Mouse (Mus musculus) forebrain, embryonic 16.5 days (tissue): ENCODE measurements around the gene Vpreb3. TPM values are rescaled to one million over a fixed set of nuclear protein-coding genes. Genes with fewer than 3 reads are reported as not detected.
A peak's percentile ranks its signal among the peaks of the same experiment; 100 is the strongest.

ENCODE experiments used
- ATAC-seq: fragments of 200-750 bp; cut with Nextera tagmentation; 2 replicates; pipeline ENCODE4 v1.8.0; 2017; ENCODE audit warnings: mild to moderate bottlenecking, moderate library complexity
- H3K27ac ChIP-seq: fragments of 300-500 bp; sonication (generic); 2 replicates; pipeline ENCODE4 v1.5.1; 2014; ENCODE audit warnings: low read length, control low read depth
- H3K27me3 ChIP-seq: fragments of 300-500 bp; sonication (generic); replicated peaks from 2 replicates; pipeline ENCODE4 v1.6.1; 2014; ENCODE audit warnings: low read length; ENCODE audit not compliant: control insufficient read depth, insufficient read depth
- H3K36me3 ChIP-seq: fragments of 300-500 bp; sonication (generic); 2 replicates; pipeline ENCODE4 v1.6.1; 2014; ENCODE audit not compliant: control insufficient read depth, insufficient read depth
- H3K4me1 ChIP-seq: fragments of 300-500 bp; sonication (generic); replicated peaks from 2 replicates; pipeline ENCODE4 v1.6.1; 2014; ENCODE audit warnings: low read length; ENCODE audit not compliant: control insufficient read depth, insufficient read depth
- H3K4me2 ChIP-seq: fragments of 300-500 bp; sonication (generic); 2 replicates; pipeline ENCODE4 v1.6.1; 2014; ENCODE audit warnings: mild to moderate bottlenecking, low read length, control low read depth
- H3K4me3 ChIP-seq: fragments of 300-500 bp; sonication (generic); replicated peaks from 2 replicates; pipeline ENCODE4 v1.5.1; 2014; ENCODE audit warnings: mild to moderate bottlenecking, low read length, control low read depth
- H3K9ac ChIP-seq: fragments of 300-500 bp; sonication (generic); replicated peaks from 2 replicates; pipeline ENCODE4 v1.6.1; 2014; ENCODE audit warnings: low read depth, low read length, control low read depth
- H3K9me3 ChIP-seq: fragments of 300-500 bp; sonication (generic); 2 replicates; pipeline ENCODE4 v1.6.1; 2016; ENCODE audit warnings: low read length; ENCODE audit not compliant: control insufficient read depth
- WGBS: fragments of 180-500 bp; shearing (Covaris S2); extraction: QIAGEN DNeasy Blood & Tissue Kit; methylation state at CpG from one replicate; pipeline ENCODE4 v1.1.7; 2014; 5-methylcytosine and 5-hydroxymethylcytosine counted together
- polyA plus RNA-seq: library from polyadenylated mRNA; unstranded; fragments of >200 nt; fragmentation: Nextera tagmentation; extraction: Ambion mirVana; gene quantifications from 2 replicates; pipeline ENCODE4 v1.2.1, GENCODE M21; 2015

Gene Vpreb3
- polyA plus RNA-seq, 1 experiment from 2014 or later: 0.48 TPM

DNA sequence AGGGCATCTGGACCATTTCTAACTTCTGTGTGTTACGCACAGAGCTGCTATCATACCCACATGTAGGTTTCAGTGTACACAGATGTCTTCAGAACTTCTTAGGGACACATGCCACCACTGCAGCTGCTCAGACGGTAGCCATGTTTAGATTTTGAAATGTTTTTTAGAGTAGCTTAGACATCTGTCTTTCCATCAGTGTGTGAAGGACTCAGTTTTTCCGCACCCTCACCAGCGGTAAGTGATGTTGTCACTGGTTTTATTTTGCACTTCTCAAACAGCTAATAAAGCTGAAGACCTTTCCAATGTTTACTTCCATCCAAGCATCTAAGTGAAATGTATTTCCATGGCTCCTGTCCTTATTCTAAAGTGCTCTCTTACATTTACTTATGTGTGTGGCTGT lies 36.0 kb upstream of the Vpreb3 start:
- H3K4me2 ChIP-seq: no peak overlapping the region
- 96% methylated on average over 4 of the region's 4 CpGs for WGBS
- H3K27me3 ChIP-seq: no peaks in the 10 kb centered on the region
- no peak overlapping the region for H3K4me3 ChIP-seq
- ATAC-seq: no peak
- H3K27ac ChIP-seq: no peak overlapping the region
- no peak overlapping the region for H3K9ac ChIP-seq
- no peaks in the 10 kb centered on the region for H3K4me1 ChIP-seq
- peaks cover 61% of the 10 kb centered on the region for H3K36me3 ChIP-seq
- H3K9me3 ChIP-seq: no peaks in the 10 kb centered on the region

DNA sequence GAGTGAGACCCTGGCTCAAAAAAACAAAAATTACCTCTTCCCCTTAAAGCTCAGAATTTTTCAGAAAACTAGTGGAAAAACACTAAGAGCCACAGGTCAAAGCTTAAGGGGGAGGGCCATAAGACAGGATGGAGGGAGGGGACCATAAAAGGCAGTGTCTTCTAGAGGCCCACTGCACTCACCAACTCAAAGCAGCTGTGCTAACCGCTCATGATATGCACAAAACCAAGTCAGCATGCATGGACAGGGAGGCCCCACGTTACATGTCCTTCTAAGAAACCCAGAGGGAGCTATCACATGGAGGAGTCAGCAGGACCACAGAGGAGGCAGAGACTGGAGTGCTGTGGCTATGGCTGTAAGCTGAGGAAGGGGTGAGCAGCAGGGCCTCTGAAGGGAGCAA lies 32.2 kb upstream of the Vpreb3 start:
- Histone ChIP-seq H3K4me3 (no peak overlapping the region), H3K4me1 (no peaks in the 10 kb centered on the region), H3K9me3 (no peaks in the 10 kb centered on the region), H3K27me3 (no peaks in the 10 kb centered on the region), H3K27ac (no peak overlapping the region), H3K9ac (no peak overlapping the region), H3K4me2 (no peak overlapping the region), H3K36me3 (peaks cover 39% of the 10 kb centered on the region)
- 81% methylated on average over 2 of the region's 2 CpGs for whole genome bisulfite sequencing
- ATAC-seq: no peak

DNA sequence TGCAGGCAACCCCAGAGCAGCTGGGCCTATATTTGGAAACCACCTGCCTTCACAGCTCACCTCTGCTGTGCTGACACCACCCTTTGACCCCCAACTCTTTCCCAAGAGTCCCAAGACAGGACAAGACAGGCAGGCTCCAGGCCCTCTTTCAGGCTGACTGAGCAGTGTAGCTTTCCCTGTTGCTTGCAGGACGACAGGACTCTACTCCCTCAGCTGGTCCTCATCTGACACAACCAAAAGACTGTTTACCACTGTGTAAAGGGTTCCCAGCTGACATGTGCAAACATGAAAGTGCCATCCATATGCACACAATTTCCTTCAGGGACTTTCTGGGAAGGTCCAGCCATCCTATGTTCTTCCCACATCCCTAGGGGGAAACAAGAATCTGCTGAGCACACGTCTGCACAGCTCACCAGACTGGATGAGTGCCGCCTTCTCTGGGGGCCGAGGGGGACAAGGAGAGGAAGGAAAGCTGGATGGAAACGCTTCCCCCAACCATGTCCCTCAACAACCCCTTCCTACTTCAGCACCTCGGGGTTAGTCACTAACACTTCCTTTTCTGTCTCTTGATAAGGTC lies 29.8 kb upstream of the Vpreb3 start:
- H3K4me2 ChIP-seq: no peak overlapping the region
- no peak overlapping the region for H3K27ac ChIP-seq
- H3K27me3 ChIP-seq: no peaks in the 10 kb centered on the region
- ATAC-seq: no peak
- no peaks in the 10 kb centered on the region for H3K9me3 ChIP-seq
- peaks cover 3% of the 10 kb centered on the region; the same call in 1 of the 2 replicates for H3K4me1 ChIP-seq
- no peak overlapping the region for H3K4me3 ChIP-seq
- WGBS: 85% methylated on average over 6 of the region's 6 CpGs
- no peak overlapping the region for H3K9ac ChIP-seq
- H3K36me3 ChIP-seq: peaks cover 26% of the 10 kb centered on the region

DNA sequence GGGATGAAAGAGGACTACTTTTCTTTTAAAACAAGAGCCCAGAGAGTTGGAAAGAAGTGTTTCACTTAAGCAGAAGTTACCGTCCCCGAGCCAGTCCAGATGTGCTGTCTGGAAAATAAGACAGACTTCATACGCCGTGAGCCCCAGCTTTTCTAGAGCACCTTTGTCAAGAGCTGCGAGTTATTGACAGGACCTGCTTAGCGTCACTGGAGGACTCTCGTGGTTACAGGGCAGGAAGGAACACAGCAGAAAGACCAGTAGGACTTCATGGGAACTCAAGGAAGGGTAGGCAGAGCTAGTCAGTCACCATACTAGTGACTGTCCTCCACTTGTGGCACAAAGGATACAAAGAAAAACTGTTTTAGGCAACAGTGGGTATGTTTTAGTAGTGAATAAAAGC lies 27.3 kb upstream of the Vpreb3 start:
- Histone ChIP-seq H3K9me3 (no peaks in the 10 kb centered on the region), H3K27me3 (no peaks in the 10 kb centered on the region), H3K4me1 (peaks cover 24% of the 10 kb centered on the region), H3K27ac (no peak overlapping the region), H3K4me2 (no peak overlapping the region), H3K36me3 (peaks cover 10% of the 10 kb centered on the region), H3K9ac (no peak overlapping the region), H3K4me3 (no peak overlapping the region)
- ATAC-seq: no peak
- 88% methylated on average over 7 of the region's 7 CpGs for WGBS

DNA sequence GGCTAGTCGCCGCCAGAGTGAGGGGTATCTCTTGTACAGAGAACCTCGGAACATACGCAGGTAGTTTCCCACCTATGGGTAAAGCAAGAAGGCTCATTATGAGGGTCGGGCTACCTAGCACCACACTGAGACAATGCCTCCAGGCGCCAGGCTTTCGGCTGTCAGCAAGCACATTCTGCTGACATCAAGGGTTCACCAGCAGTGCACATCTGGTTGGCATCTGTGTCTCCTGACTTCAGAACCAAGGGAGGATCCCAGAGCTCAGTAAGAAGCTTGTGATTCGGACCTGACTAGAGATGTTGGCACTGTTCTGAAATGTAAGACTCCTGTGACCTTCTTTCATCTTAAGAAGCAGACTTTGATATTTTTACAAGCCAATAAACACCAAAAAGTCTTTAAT lies 26.0 kb upstream of the Vpreb3 start:
- no peak for ATAC-seq
- no peaks in the 10 kb centered on the region for H3K27me3 ChIP-seq
- H3K9me3 ChIP-seq: no peaks in the 10 kb centered on the region
- H3K4me2 ChIP-seq: no peak overlapping the region
- H3K27ac ChIP-seq: no peak overlapping the region
- peaks cover 2% of the 10 kb centered on the region for H3K36me3 ChIP-seq
- 85% methylated on average over 8 of the region's 8 CpGs for WGBS
- H3K9ac ChIP-seq: no peak overlapping the region
- peaks cover 25% of the 10 kb centered on the region for H3K4me1 ChIP-seq
- no peak overlapping the region for H3K4me3 ChIP-seq

DNA sequence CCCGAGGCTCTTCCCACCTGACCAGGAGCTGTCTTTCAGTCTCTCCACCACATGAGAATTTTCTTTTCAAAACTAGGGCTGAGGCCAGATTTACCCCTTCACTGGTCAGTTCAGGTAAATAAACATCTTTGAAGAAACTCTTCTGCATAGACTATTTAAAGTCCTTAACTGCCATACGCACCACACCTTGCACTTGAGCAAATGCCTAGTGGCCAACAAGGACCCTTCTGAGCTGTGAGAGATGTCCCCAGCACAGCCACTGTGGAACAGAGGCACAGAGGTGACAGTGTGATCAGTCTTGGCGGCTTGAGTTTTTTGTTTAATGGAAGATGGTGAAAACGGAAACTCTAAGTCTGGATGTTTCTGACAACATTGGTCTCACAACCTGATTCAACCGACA lies 23.8 kb upstream of the Vpreb3 start:
- H3K27me3 ChIP-seq: no peaks in the 10 kb centered on the region
- H3K27ac ChIP-seq: no peak overlapping the region
- no peaks in the 10 kb centered on the region for H3K9me3 ChIP-seq
- WGBS: 81% methylated on average over 5 of the region's 5 CpGs
- H3K9ac ChIP-seq: no peak overlapping the region
- ATAC-seq: no peak
- H3K36me3 ChIP-seq: peaks cover 2% of the 10 kb centered on the region; the same call in 1 of the 2 replicates
- H3K4me3 ChIP-seq: no peak overlapping the region
- H3K4me2 ChIP-seq: no peak overlapping the region
- peaks cover 36% of the 10 kb centered on the region for H3K4me1 ChIP-seq

DNA sequence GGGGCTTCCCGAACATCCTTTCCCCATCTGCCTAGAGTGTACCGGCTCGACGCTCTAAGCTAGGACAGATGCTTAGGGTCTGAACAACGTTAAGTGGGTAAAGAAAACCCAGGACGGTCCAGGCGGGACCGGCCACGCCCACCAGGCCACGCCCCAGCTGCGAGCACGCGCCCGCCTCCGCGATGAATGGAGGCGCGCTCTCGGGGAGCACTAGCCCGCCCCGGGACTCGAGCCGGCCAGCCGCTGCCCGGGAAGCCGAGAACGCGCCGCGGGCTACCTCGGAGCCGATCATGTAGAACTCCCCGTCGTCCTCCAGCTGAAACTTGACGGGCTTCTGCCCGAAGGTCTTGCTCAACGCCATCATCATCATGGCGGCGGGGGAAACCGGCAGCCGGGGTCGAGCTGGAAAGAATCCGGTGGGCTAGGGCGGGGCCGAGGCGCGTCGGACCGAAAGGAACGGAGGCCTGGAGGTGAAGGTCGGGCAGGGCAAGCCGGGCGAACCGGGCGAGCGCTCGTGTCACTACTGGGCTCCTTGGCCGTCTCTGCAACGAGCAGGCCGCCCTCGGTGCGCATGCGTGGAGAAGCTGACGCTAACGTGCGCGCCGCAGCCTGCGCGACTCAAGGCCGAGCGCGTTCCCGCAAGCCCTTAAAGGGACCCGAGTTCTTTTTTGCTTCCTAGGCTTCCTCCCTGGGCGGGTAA lies 21.7 kb upstream of the Vpreb3 start, which contains the start of gene Smarcb1:
Gene Smarcb1 (minus strand): TSS at position 592 of the 700 bp plus-strand sequence.
- ATAC-seq: peak; percentile 92
- peak within 1 kb of the TSS; percentile 96 for H3K27ac ChIP-seq
- peak within 1 kb of the TSS; percentile 85 for H3K4me2 ChIP-seq
- peak within 1 kb of the TSS; percentile 79 for H3K4me3 ChIP-seq
- no peaks in the 10 kb centered on the region for H3K27me3 ChIP-seq
- H3K36me3 ChIP-seq: peaks cover 2% of the 10 kb centered on the region; the same call in 1 of the 2 replicates
- no peaks in the 10 kb centered on the region for H3K9me3 ChIP-seq
- peak within 1 kb of the TSS; percentile 89 for H3K9ac ChIP-seq
- under 1% methylated on average over 76 of the region's 76 CpGs for WGBS
- peaks cover 36% of the 10 kb centered on the region for H3K4me1 ChIP-seq

DNA sequence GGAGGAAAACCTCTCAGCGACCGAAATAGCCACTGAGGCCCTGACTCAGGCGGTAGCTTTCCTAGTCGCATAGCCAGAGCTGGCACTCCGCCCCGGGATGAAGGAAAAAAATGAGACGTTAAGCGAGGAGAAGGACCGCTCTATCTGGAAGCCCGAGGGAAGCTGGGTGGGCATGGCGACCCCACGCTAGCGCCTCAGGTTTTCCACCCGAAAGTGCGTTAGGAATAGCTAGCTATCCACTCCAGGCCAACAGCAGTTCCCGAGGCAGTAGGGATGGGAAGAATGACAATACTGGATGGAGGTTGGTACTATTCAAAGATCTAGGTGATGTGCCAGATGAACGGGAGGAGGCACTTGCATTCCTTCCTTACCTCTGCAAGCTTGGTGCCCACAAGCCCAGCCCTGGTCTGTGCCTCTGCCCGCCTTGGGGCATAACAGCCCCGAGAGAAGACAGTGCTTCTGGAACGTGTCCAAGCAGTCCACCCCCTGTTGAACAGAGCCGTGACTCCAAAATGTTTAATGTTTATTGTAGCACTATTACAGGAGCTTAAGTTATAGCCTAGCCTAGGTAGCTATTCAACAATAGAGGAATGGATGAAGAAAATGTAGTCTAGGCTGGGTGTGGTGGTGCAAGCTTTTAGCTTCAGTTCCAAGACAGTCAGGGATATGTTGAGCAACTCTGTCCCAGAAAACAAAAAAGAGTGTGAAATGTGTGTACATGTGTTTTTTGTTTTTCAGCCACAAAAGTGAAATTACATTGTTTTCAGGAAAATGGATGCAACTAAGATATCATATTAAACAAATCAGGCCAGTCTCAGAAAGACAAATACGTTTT lies 20.9 kb upstream of the Vpreb3 start:
- 4% methylated on average over 22 of the region's 22 CpGs for WGBS
- H3K27ac ChIP-seq: peak overlapping the region; percentile 96
- H3K4me1 ChIP-seq: peaks cover 36% of the 10 kb centered on the region
- peak; percentile 56 for ATAC-seq
- 0 out of 2 replicates have a peak, but pooled peaks cover 2% of the 10 kb centered on the region for H3K36me3 ChIP-seq
- no peaks in the 10 kb centered on the region for H3K27me3 ChIP-seq
- peak overlapping the region; percentile 79 for H3K4me3 ChIP-seq
- no peaks in the 10 kb centered on the region for H3K9me3 ChIP-seq
- peak overlapping the region; percentile 89 for H3K9ac ChIP-seq
- H3K4me2 ChIP-seq: peak overlapping the region; percentile 85

DNA sequence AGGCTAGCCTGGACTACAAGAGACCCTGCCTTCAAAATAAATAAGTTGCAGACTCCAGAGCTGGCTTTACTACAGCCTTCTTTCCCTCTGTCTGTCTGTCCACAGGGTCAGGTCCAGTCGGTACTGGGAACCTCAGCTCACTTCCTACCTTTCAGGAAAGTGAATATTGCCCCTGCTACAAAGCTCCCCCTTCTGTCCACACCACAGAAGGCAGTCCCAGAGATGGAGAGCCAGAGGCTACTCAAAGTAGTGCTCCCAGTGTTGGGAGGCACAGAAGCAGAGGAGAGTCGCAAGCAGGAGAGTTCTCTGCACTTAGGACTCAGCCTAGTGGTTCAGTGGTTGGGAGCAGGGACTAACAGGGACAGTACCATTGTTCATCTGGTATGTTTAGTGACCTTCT lies 18.5 kb upstream of the Vpreb3 start:
- Histone ChIP-seq H3K36me3 (0 out of 2 replicates have a peak, but pooled peaks cover 2% of the 10 kb centered on the region), H3K9me3 (no peaks in the 10 kb centered on the region), H3K27ac (no peak overlapping the region), H3K9ac (no peak overlapping the region), H3K27me3 (no peaks in the 10 kb centered on the region), H3K4me1 (peaks cover 23% of the 10 kb centered on the region), H3K4me3 (no peak overlapping the region), H3K4me2 (no peak overlapping the region)
- 59% methylated on average over 2 of the region's 2 CpGs for WGBS
- no peak for ATAC-seq
